In the genomic region with DNA sequence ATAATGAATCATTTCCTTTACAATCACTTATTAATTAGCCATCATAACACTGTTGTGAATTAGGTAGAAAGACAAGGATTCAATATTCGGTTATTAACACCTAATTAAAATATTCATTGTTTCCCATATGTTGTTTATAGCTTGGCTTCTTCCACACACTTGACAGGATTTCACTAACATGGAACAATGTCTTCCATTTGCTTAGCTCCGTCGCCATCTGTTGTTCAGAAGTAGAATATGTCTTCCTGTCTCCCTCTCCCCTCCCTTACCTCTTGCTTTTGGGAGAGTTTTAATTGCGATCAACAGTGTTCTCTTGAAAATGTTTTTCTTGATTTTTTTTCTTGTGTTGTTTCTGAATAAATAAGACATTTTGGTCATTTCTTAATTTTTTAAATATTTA, we compare ENCODE assay signal across 8 mouse cellular contexts. TPM values are rescaled to one million over a fixed set of nuclear protein-coding genes. Genes with fewer than 3 reads are reported as not detected.
DNase-seq lines count a peak whose midpoint lies in the region; ATAC-seq and TF ChIP-seq lines count a peak whose summit lies in the region.

No protein-coding gene starts in this region.

- TF ChIP-seq POLR2A in heart, adult 2 months (IDR thresholded peaks at IDR 0.05; ENCODE audit: insufficient read depth, low read depth, low read length): no peak
- no peak for TF ChIP-seq POLR2A in spleen, adult 2 months (IDR thresholded peaks at IDR 0.05; ENCODE audit: low read depth, low read length)

- H3K27me3 ChIP-seq in heart, adult 2 months (ENCODE audit: control insufficient read depth, insufficient read depth, low read length): no peaks in the 10 kb centered on the region
- no peaks in the 10 kb centered on the region for H3K27me3 ChIP-seq in heart, embryonic 12.5 days (replicated peaks)
- H3K27me3 ChIP-seq in spleen, adult 2 months (ENCODE audit: control insufficient read depth, insufficient read depth, low read length): no peaks in the 10 kb centered on the region
- 0 out of 2 replicates have a peak, but pooled peaks cover 3% of the 10 kb centered on the region for H3K27me3 ChIP-seq in forebrain, embryonic 14.5 days (replicated peaks; ENCODE audit: control insufficient read depth, insufficient read depth, low read length)

- TF ChIP-seq CTCF in heart, adult 2 months (IDR thresholded peaks at IDR 0.05): peak; percentile 86
- TF ChIP-seq CTCF in spleen, adult 2 months (IDR thresholded peaks at IDR 0.05; ENCODE audit: extremely low read depth, insufficient read depth, insufficient read length, insufficient replicate concordance): peak; percentile 27; the same call in 1 of the 2 replicates

- H3K4me3 ChIP-seq in heart, adult 2 months: no peak overlapping the region
- no peak overlapping the region for H3K4me3 ChIP-seq in heart, embryonic 12.5 days
- no peak overlapping the region for H3K4me3 ChIP-seq in spleen, adult 2 months (ENCODE audit: extremely low read depth, insufficient read depth, insufficient read length)
- no peak overlapping the region for H3K4me3 ChIP-seq in forebrain, embryonic 14.5 days (ENCODE audit: low read depth, low read length)

- no peak overlapping the region for H3K9ac ChIP-seq in heart, adult 2 months (ENCODE audit: low read depth, low read length)
- H3K9ac ChIP-seq in heart, embryonic 12.5 days: no peak overlapping the region
- H3K9ac ChIP-seq in forebrain, embryonic 14.5 days (ENCODE audit: low read length): no peak overlapping the region

- no peak overlapping the region for H3K4me2 ChIP-seq in heart, embryonic 12.5 days
- H3K4me2 ChIP-seq in forebrain, embryonic 14.5 days (ENCODE audit: low read length): no peak overlapping the region

- intact Hi-C loops in heart, adult 2 months (cut with DNase I): loop anchor here (1.0 kb wide), 1 partner anchor 814 kb away; no protein-coding TSS in a partner anchor

- H3K27ac ChIP-seq in heart, adult 2 months: no peak overlapping the region
- H3K27ac ChIP-seq in heart, embryonic 12.5 days (ENCODE audit: poor library complexity, severe bottlenecking): no peak overlapping the region
- H3K27ac ChIP-seq in spleen, adult 2 months (ENCODE audit: insufficient read depth, low read length): no peak overlapping the region
- H3K27ac ChIP-seq in forebrain, embryonic 14.5 days (ENCODE audit: low read depth, low read length): no peak overlapping the region

- 13% methylated on average over 4 of the region's 4 CpGs for WGBS in heart, adult 2 months
- 23% methylated on average over 4 of the region's 4 CpGs for WGBS in heart, embryonic 12.5 days
- WGBS in spleen, adult 2 months: 19% methylated on average over 4 of the region's 4 CpGs
- WGBS in forebrain, embryonic 14.5 days: 16% methylated on average over 4 of the region's 4 CpGs

- no peaks in the 10 kb centered on the region for H3K9me3 ChIP-seq in heart, embryonic 12.5 days (replicated peaks)
- no peaks in the 10 kb centered on the region for H3K9me3 ChIP-seq in forebrain, embryonic 14.5 days (replicated peaks; ENCODE audit: control insufficient read depth, low read length)

- DNase-seq in heart, adult 2 months: no peak
- DNase-seq in spleen, adult 2 months (ENCODE audit: low read depth in 1 of 2, low spot score in 2 of 2): peak; percentile 3 to 6
- DNase-seq in spleen, adult 12 weeks (ENCODE audit: low spot score): no peak
- peak; percentile 91 for DNase-seq in forebrain, embryonic 14.5 days (ENCODE audit: low spot score)
- DNase-seq in lung, postnatal 25 days (ENCODE audit: low spot score): peak; percentile 16
- no peak for DNase-seq in urinary bladder, postnatal 4 days (ENCODE audit: low spot score in 2 of 2)
- DNase-seq in spleen, postnatal 4 days (ENCODE audit: low spot score in 2 of 2): no peak

- no peak for ATAC-seq in heart, embryonic 12.5 days (ENCODE audit: insufficient number of reproducible peaks, low FRiP score)
- ATAC-seq in forebrain, embryonic 14.5 days: peak; percentile 82

- H3K4me1 ChIP-seq in heart, adult 2 months (ENCODE audit: control insufficient read depth, insufficient read depth, low read length): no peaks in the 10 kb centered on the region; the same call in 1 of the 2 replicates
- H3K4me1 ChIP-seq in heart, embryonic 12.5 days (replicated peaks): no peaks in the 10 kb centered on the region
- no peaks in the 10 kb centered on the region for H3K4me1 ChIP-seq in spleen, adult 2 months (ENCODE audit: control insufficient read depth, insufficient read depth, insufficient read length)
- H3K4me1 ChIP-seq in forebrain, embryonic 14.5 days (ENCODE audit: control insufficient read depth, insufficient read depth, low read length): peaks cover 9% of the 10 kb centered on the region

- no peaks in the 10 kb centered on the region for H3K79me2 ChIP-seq in heart, adult 2 months (replicated peaks; ENCODE audit: control insufficient read depth, insufficient read depth, low read length)

- no peaks in the 10 kb centered on the region for H3K36me3 ChIP-seq in heart, adult 2 months (ENCODE audit: control insufficient read depth, insufficient read depth, low read length)
- H3K36me3 ChIP-seq in heart, embryonic 12.5 days: no peaks in the 10 kb centered on the region
- no peaks in the 10 kb centered on the region for H3K36me3 ChIP-seq in spleen, adult 2 months (ENCODE audit: control insufficient read depth, insufficient read depth, low read length)
- H3K36me3 ChIP-seq in forebrain, embryonic 14.5 days (ENCODE audit: control insufficient read depth, insufficient read depth, low read length): no peaks in the 10 kb centered on the region

- TF ChIP-seq EP300 in heart, adult 2 months (IDR thresholded peaks at IDR 0.05; ENCODE audit: insufficient read depth, low read depth, low read length): no peak

RNA-seq across cellular contexts. Expression of a gene that starts 30.6 kb away (rescaled TPM):
- total RNA-seq in heart, adult 2 months (2021): 10 to 100 TPM; 14.0 to 15.1 TPM
- polyA plus RNA-seq in heart, adult 2 months (2012; rRNA removed): 4.8 and 14.5 TPM in 2 replicates
- 8.9 and 9.0 TPM in 2 replicates for polyA plus RNA-seq in heart, embryonic 12.5 days (2016; fragmentation: Nextera tagmentation; extraction: Ambion mirVana)
- 6.0 and 7.2 TPM in 2 replicates for polyA plus RNA-seq in spleen, adult 2 months (2012; rRNA removed)
- 5.8 and 8.2 TPM in 2 replicates for polyA plus RNA-seq in forebrain, embryonic 14.5 days (2014; fragmentation: Nextera tagmentation; extraction: Ambion mirVana)

Comparison
In these comparisons a context has a peak if more than half of its experiments do, and no peak if none do; other contexts are left out.
1. DNase-seq: peak in spleen, adult 2 months (2 of 2), forebrain, embryonic 14.5 days (single experiment) and lung, postnatal 25 days (single experiment); none in heart, adult 2 months (0 of 2), spleen, adult 12 weeks (single experiment), urinary bladder, postnatal 4 days (0 of 2) and spleen, postnatal 4 days (0 of 2).